Mouse (Mus musculus) lung, adult 2 months (tissue): ENCODE measurements around the gene Pax8.

Experiments
- CTCF ChIP-seq: fragments of 200-500 bp; IDR thresholded peaks from 2 replicates; pipeline ENCODE4 v1.5.1; 2011; ENCODE audit warnings: mild to moderate bottlenecking, low read length, control low read depth; ENCODE audit not compliant: insufficient read depth
- POLR2A ChIP-seq: fragments of 200-500 bp; IDR thresholded peaks from 2 replicates; pipeline ENCODE4 v1.6.1; 2011; ENCODE audit warnings: low read depth, mild to moderate bottlenecking, control low read depth, low read length, borderline replicate concordance; ENCODE audit errors: extremely low read depth

GRCm38 (mm10) chr2:24479906-24480305 lies 4.5 kb upstream of the Pax8 start:
- TF ChIP-seq CTCF (no peak), POLR2A (no peak)
